Comparison of ENCODE assay signal across 8 mouse cellular contexts in the genomic region with DNA sequence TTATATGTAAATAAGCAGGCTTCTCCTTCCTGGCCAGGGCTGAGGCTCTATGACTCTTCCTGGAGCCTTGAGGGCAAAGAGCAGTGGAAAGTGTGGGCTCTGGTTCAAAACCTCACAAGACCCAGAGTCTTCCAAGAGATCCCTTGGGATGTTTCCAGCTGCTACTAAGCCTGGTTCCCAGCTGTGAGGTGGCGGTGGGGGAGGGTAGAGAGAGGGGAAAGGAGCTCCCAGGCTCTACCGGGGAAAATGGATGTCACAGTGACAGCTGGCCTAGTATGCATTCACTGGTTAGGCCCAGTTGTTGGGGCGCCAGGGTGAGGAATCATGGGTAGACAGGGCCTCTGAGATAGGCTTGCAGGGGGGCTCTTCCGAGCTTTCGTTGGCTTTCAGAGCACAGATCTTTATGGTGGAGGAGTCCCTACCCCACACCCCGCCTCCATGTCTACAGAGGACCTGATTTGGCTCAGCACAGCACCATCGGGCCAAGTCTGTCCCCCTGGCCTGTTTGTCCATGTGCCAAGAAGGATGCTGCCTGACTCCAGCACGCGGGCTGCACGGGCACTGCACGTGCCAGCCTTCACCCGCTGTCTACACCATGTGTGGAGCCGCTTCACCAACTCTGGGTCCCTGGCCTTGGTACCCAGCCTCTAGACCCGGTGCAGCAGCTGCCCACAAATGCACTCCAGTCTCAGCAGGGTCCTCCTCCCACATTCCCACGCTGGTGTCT. TPM values are rescaled to one million over a fixed set of nuclear protein-coding genes. Genes with fewer than 3 reads are reported as not detected.
DNase-seq lines count a peak whose midpoint lies in the region; ATAC-seq lines count a peak whose summit lies in the region.

No protein-coding gene starts in this region.

- no peak overlapping the region for H3K9ac ChIP-seq in midbrain, embryonic 16.5 days (ENCODE audit: low read depth, low read length)
- H3K9ac ChIP-seq in embryonic facial prominence, embryonic 15.5 days: no peak overlapping the region
- H3K9ac ChIP-seq in limb, embryonic 13.5 days: no peak overlapping the region
- no peak overlapping the region for H3K9ac ChIP-seq in liver, embryonic 12.5 days

- no peak overlapping the region for H3K4me2 ChIP-seq in midbrain, embryonic 16.5 days (ENCODE audit: low read length)
- no peak overlapping the region for H3K4me2 ChIP-seq in embryonic facial prominence, embryonic 15.5 days (replicated peaks)
- H3K4me2 ChIP-seq in limb, embryonic 13.5 days (replicated peaks): no peak overlapping the region
- H3K4me2 ChIP-seq in liver, embryonic 12.5 days: no peak overlapping the region

- peaks cover 44% of the 10 kb centered on the region for H3K4me1 ChIP-seq in midbrain, embryonic 10.5 days
- H3K4me1 ChIP-seq in midbrain, embryonic 16.5 days (ENCODE audit: control insufficient read depth, insufficient read depth, low read length): peaks cover 4% of the 10 kb centered on the region; the same call in 1 of the 2 replicates
- peaks cover 42% of the 10 kb centered on the region for H3K4me1 ChIP-seq in embryonic facial prominence, embryonic 15.5 days
- peaks cover 41% of the 10 kb centered on the region for H3K4me1 ChIP-seq in limb, embryonic 13.5 days
- no peaks in the 10 kb centered on the region for H3K4me1 ChIP-seq in liver, embryonic 12.5 days

- intact Hi-C loops in gastrocnemius, postnatal 14 days (cut with DNase I; ENCODE audit: low total_unique reads): no loop called here

- peak overlapping the region; percentile 34; the same call in 1 of the 2 replicates for H3K27ac ChIP-seq in midbrain, embryonic 10.5 days (replicated peaks)
- no peak overlapping the region for H3K27ac ChIP-seq in midbrain, embryonic 16.5 days (ENCODE audit: low read length)
- H3K27ac ChIP-seq in embryonic facial prominence, embryonic 15.5 days (replicated peaks): peak overlapping the region; percentile 55
- H3K27ac ChIP-seq in limb, embryonic 13.5 days: no peak overlapping the region
- H3K27ac ChIP-seq in liver, embryonic 12.5 days: no peak overlapping the region

- H3K36me3 ChIP-seq in midbrain, embryonic 10.5 days: no peaks in the 10 kb centered on the region
- H3K36me3 ChIP-seq in midbrain, embryonic 16.5 days (ENCODE audit: control insufficient read depth, insufficient read depth, low read length): no peaks in the 10 kb centered on the region
- no peaks in the 10 kb centered on the region for H3K36me3 ChIP-seq in embryonic facial prominence, embryonic 15.5 days
- H3K36me3 ChIP-seq in limb, embryonic 13.5 days: no peaks in the 10 kb centered on the region
- H3K36me3 ChIP-seq in liver, embryonic 12.5 days: no peaks in the 10 kb centered on the region

- H3K4me3 ChIP-seq in midbrain, embryonic 10.5 days: no peak overlapping the region
- H3K4me3 ChIP-seq in midbrain, embryonic 16.5 days (ENCODE audit: low read depth, low read length): no peak overlapping the region
- H3K4me3 ChIP-seq in embryonic facial prominence, embryonic 15.5 days (replicated peaks): no peak overlapping the region
- H3K4me3 ChIP-seq in limb, embryonic 13.5 days: no peak overlapping the region
- no peak overlapping the region for H3K4me3 ChIP-seq in liver, embryonic 12.5 days

- peaks cover 36% of the 10 kb centered on the region for H3K27me3 ChIP-seq in midbrain, embryonic 10.5 days (ENCODE audit: low read depth, poor library complexity, severe bottlenecking)
- H3K27me3 ChIP-seq in midbrain, embryonic 16.5 days (ENCODE audit: control insufficient read depth, insufficient read depth, low read depth, low read length): no peaks in the 10 kb centered on the region
- peaks cover 9% of the 10 kb centered on the region; the same call in 1 of the 2 replicates for H3K27me3 ChIP-seq in embryonic facial prominence, embryonic 15.5 days
- H3K27me3 ChIP-seq in limb, embryonic 13.5 days: peaks cover 27% of the 10 kb centered on the region
- H3K27me3 ChIP-seq in liver, embryonic 12.5 days (replicated peaks): peaks cover 71% of the 10 kb centered on the region

- no peak for ATAC-seq in midbrain, embryonic 16.5 days
- ATAC-seq in embryonic facial prominence, embryonic 15.5 days (ENCODE audit: insufficient number of reproducible peaks, low FRiP score, low TSS enrichment, low read depth): peak; percentile 45
- ATAC-seq in limb, embryonic 13.5 days (ENCODE audit: low FRiP score, low read depth): 0 out of 2 replicates have a peak, but pooled peaks have one; percentile 16
- ATAC-seq in liver, embryonic 12.5 days: no peak

- DNase-seq in gastrocnemius, postnatal 14 days: peak; percentile 54
- DNase-seq in gastrocnemius, adult 18-20 months (ENCODE audit: low spot score): no peak
- DNase-seq in midbrain, embryonic 10.5 days (ENCODE audit: low spot score): no peak
- no peak for DNase-seq in urinary bladder, adult 2 months (ENCODE audit: low spot score)

- 78% methylated on average over 15 of the region's 15 CpGs for WGBS in midbrain, embryonic 10.5 days
- 67% methylated on average over 15 of the region's 15 CpGs for WGBS in midbrain, embryonic 16.5 days
- 56% methylated on average over 15 of the region's 15 CpGs for WGBS in embryonic facial prominence, embryonic 15.5 days
- 70% methylated on average over 15 of the region's 15 CpGs for WGBS in limb, embryonic 13.5 days
- 66% methylated on average over 15 of the region's 15 CpGs for WGBS in liver, embryonic 12.5 days (ENCODE audit: insufficient replicate concordance)

- no peaks in the 10 kb centered on the region for H3K9me3 ChIP-seq in midbrain, embryonic 10.5 days (replicated peaks)
- H3K9me3 ChIP-seq in midbrain, embryonic 16.5 days (replicated peaks; ENCODE audit: control insufficient read depth, low read length, poor library complexity, severe bottlenecking): no peaks in the 10 kb centered on the region
- no peaks in the 10 kb centered on the region for H3K9me3 ChIP-seq in embryonic facial prominence, embryonic 15.5 days (replicated peaks)
- no peaks in the 10 kb centered on the region for H3K9me3 ChIP-seq in limb, embryonic 13.5 days
- no peaks in the 10 kb centered on the region for H3K9me3 ChIP-seq in liver, embryonic 12.5 days (replicated peaks)

RNA-seq across cellular contexts. Expression of a gene that starts 24.2 kb away (rescaled TPM):
- 1 to 10 TPM in 1 of 2 experiments, under 1 TPM in 1; 0.70 to 1.2 TPM for total RNA-seq in gastrocnemius, postnatal 14 days (2021)
- total RNA-seq in gastrocnemius, adult 18-20 months (2021): under 1 TPM; 0.27 to 0.33 TPM
- 0.68 and 0.78 TPM in 2 replicates for polyA plus RNA-seq in midbrain, embryonic 10.5 days (2016; fragmentation: Nextera tagmentation; extraction: Ambion mirVana)
- 3.3 and 4.6 TPM in 2 replicates for polyA plus RNA-seq in midbrain, embryonic 16.5 days (2015; fragmentation: Nextera tagmentation; extraction: Ambion mirVana)
- polyA plus RNA-seq in embryonic facial prominence, embryonic 15.5 days (2015; fragmentation: Nextera tagmentation; extraction: Ambion mirVana): 1.2 and 1.8 TPM in 2 replicates
- polyA plus RNA-seq in limb, embryonic 13.5 days (2015; fragmentation: Nextera tagmentation; extraction: Ambion mirVana): 0.98 and 1.1 TPM in 2 replicates
- polyA plus RNA-seq in liver, embryonic 12.5 days (2016; fragmentation: Nextera tagmentation; extraction: Ambion mirVana): 0.14 and 0.24 TPM in 2 replicates
- 2.3 and 3.4 TPM in 2 replicates for polyA plus RNA-seq in urinary bladder, adult 2 months (2012; rRNA removed)

RNA-seq across cellular contexts. Expression of a gene that starts 49.0 kb away (rescaled TPM):
- total RNA-seq in gastrocnemius, postnatal 14 days (2021): 1 to 10 TPM; 1.5 to 4.3 TPM
- under 1 TPM; 0.34 to 0.38 TPM for total RNA-seq in gastrocnemius, adult 18-20 months (2021)
- 17.9 and 22.5 TPM in 2 replicates for polyA plus RNA-seq in midbrain, embryonic 10.5 days (2016; fragmentation: Nextera tagmentation; extraction: Ambion mirVana)
- polyA plus RNA-seq in midbrain, embryonic 16.5 days (2015; fragmentation: Nextera tagmentation; extraction: Ambion mirVana): 10.2 and 10.8 TPM in 2 replicates
- 48.1 and 48.8 TPM in 2 replicates for polyA plus RNA-seq in embryonic facial prominence, embryonic 15.5 days (2015; fragmentation: Nextera tagmentation; extraction: Ambion mirVana)
- 29.4 and 34.5 TPM in 2 replicates for polyA plus RNA-seq in limb, embryonic 13.5 days (2015; fragmentation: Nextera tagmentation; extraction: Ambion mirVana)
- polyA plus RNA-seq in liver, embryonic 12.5 days (2016; fragmentation: Nextera tagmentation; extraction: Ambion mirVana): 4.8 and 5.9 TPM in 2 replicates
- polyA plus RNA-seq in urinary bladder, adult 2 months (2012; rRNA removed): 4.1 and 4.2 TPM in 2 replicates

Comparison
In these comparisons a context has a peak if more than half of its experiments do, and no peak if none do; other contexts are left out.
1. H3K27ac ChIP-seq: peak in midbrain, embryonic 10.5 days (single experiment) and embryonic facial prominence, embryonic 15.5 days (single experiment); none in midbrain, embryonic 16.5 days (single experiment), limb, embryonic 13.5 days (single experiment) and liver, embryonic 12.5 days (single experiment).
2. ATAC-seq: peak in embryonic facial prominence, embryonic 15.5 days (single experiment) and limb, embryonic 13.5 days (single experiment); none in midbrain, embryonic 16.5 days (single experiment) and liver, embryonic 12.5 days (single experiment).